In the genomic region with DNA sequence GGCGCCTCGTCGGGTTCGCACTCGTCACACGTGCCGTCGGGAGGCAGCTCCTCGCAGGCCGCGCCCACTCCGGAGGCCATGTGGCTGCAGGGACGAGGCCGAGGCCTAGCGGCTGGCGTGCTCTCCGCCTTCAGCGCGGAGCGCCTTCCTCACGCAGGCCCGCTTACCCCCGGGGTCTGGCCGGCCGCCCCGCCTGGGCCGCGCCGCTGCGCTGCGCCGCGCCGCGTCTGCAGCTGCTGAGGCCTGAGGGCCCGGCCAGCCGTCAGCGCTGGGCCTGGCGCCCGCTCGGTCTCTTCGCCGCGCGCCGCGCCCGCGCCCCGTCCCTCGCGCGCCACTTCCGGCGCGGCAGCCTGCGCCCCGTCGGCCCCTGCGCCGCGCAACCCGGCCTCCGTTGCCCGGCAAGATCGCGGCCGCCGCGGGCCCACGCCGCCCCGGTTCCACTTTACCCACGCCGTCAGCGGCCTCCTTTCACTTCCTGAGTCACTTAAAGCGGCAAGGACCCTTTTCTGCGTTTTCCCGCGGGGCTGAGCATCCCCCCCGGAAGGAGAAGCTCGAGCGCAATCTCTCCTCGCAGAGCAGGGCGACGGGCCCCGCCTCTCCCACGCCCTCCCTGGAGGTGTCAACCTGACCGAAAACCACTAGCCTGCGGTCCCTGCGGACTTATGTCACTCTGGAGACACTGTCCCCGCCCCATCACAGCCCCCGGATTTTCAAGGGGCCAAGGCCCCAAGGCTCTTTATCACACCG, we compare ENCODE assay signal across 8 mouse cellular contexts. TPM values are rescaled to one million over a fixed set of nuclear protein-coding genes. Genes with fewer than 3 reads are reported as not detected.
A peak's percentile ranks its signal among the peaks of the same experiment; 100 is the strongest.
DNase-seq lines count a peak whose midpoint lies in the region; ATAC-seq and TF ChIP-seq lines count a peak whose summit lies in the region.

No protein-coding gene starts in this region.

- peak overlapping the region; percentile 68 for H3K27ac ChIP-seq in bone marrow, adult 2 months (ENCODE audit: control insufficient read depth, insufficient read depth, low read depth, low read length, poor library complexity)
- peak overlapping the region; percentile 97 for H3K27ac ChIP-seq in embryonic facial prominence, embryonic 14.5 days (replicated peaks; ENCODE audit: low read depth, low read length)
- peak overlapping the region; percentile 95 for H3K27ac ChIP-seq in limb, embryonic 13.5 days
- peak overlapping the region; percentile 96 for H3K27ac ChIP-seq in midbrain, embryonic 15.5 days

- H3K36me3 ChIP-seq in embryonic facial prominence, embryonic 14.5 days (ENCODE audit: control insufficient read depth, insufficient read depth, low read length), result no peaks in the 10 kb centered on the region
- H3K36me3 ChIP-seq in limb, embryonic 13.5 days, result no peaks in the 10 kb centered on the region
- no peaks in the 10 kb centered on the region for H3K36me3 ChIP-seq in midbrain, embryonic 15.5 days (replicated peaks)

- TF ChIP-seq POLR2A in bone marrow, adult 2 months (IDR thresholded peaks at IDR 0.05; ENCODE audit: borderline replicate concordance, control insufficient read depth, low read depth, low read length), result peak; percentile 69; the same call in 1 of the 2 replicates

- ATAC-seq in embryonic facial prominence, embryonic 14.5 days (ENCODE audit: low read depth), result peak; percentile 92
- peak; percentile 88 for ATAC-seq in limb, embryonic 13.5 days (ENCODE audit: low FRiP score, low read depth)
- ATAC-seq in midbrain, embryonic 15.5 days (replicated peaks), result peak; percentile 96

- WGBS in bone marrow, adult 2 months, result 4% methylated on average over 94 of the region's 94 CpGs
- WGBS in embryonic facial prominence, embryonic 14.5 days, result 0% methylated on average over 27 of the region's 94 CpGs
- under 1% methylated on average over 86 of the region's 94 CpGs for WGBS in limb, embryonic 13.5 days
- under 1% methylated on average over 71 of the region's 94 CpGs for WGBS in midbrain, embryonic 15.5 days

- no peak for TF ChIP-seq CTCF in bone marrow, adult 2 months (IDR thresholded peaks at IDR 0.05; ENCODE audit: control insufficient read depth, insufficient read depth, low read length)

- DNase-seq in 416B (ENCODE audit: low read depth), result peak; percentile 90
- peak; percentile 93 for DNase-seq in embryonic facial prominence, embryonic 14.5 days (ENCODE audit: low spot score)
- peak; percentile 85 for DNase-seq in heart, adult 8-10 months (ENCODE audit: low spot score)
- peak; percentile 92 for DNase-seq in kidney, adult 9 months
- peak; percentile 83 to 84 for DNase-seq in spleen, adult 18-20 months

- H3K4me2 ChIP-seq in embryonic facial prominence, embryonic 14.5 days (ENCODE audit: low read depth, low read length), result peak overlapping the region; percentile 90
- H3K4me2 ChIP-seq in limb, embryonic 13.5 days (replicated peaks), result peak overlapping the region; percentile 89
- H3K4me2 ChIP-seq in midbrain, embryonic 15.5 days, result peak overlapping the region; percentile 74

- H3K4me1 ChIP-seq in bone marrow, adult 2 months (ENCODE audit: control insufficient read depth, insufficient read depth, low read length), result peaks cover 4% of the 10 kb centered on the region; the same call in 1 of the 2 replicates
- H3K4me1 ChIP-seq in embryonic facial prominence, embryonic 14.5 days (ENCODE audit: control insufficient read depth, insufficient read depth, low read length), result peaks cover 17% of the 10 kb centered on the region
- H3K4me1 ChIP-seq in limb, embryonic 13.5 days, result peaks cover 16% of the 10 kb centered on the region
- H3K4me1 ChIP-seq in midbrain, embryonic 15.5 days, result peaks cover 23% of the 10 kb centered on the region

- H3K4me3 ChIP-seq in bone marrow, adult 2 months (replicated peaks; ENCODE audit: control insufficient read depth, low read depth, low read length), result peak overlapping the region; percentile 45
- H3K4me3 ChIP-seq in embryonic facial prominence, embryonic 14.5 days (ENCODE audit: low read depth, low read length), result peak overlapping the region; percentile 75
- H3K4me3 ChIP-seq in limb, embryonic 13.5 days, result peak overlapping the region; percentile 75
- peak overlapping the region; percentile 72 for H3K4me3 ChIP-seq in midbrain, embryonic 15.5 days

- H3K27me3 ChIP-seq in embryonic facial prominence, embryonic 14.5 days (replicated peaks; ENCODE audit: control insufficient read depth, insufficient read depth, low read length), result no peaks in the 10 kb centered on the region
- H3K27me3 ChIP-seq in limb, embryonic 13.5 days, result no peaks in the 10 kb centered on the region
- H3K27me3 ChIP-seq in midbrain, embryonic 15.5 days (replicated peaks), result no peaks in the 10 kb centered on the region; the same call in 1 of the 2 replicates

- peak overlapping the region; percentile 93 for H3K9ac ChIP-seq in embryonic facial prominence, embryonic 14.5 days (ENCODE audit: low read depth, low read length)
- H3K9ac ChIP-seq in limb, embryonic 13.5 days, result peak overlapping the region; percentile 92
- peak overlapping the region; percentile 63 for H3K9ac ChIP-seq in midbrain, embryonic 15.5 days

- H3K9me3 ChIP-seq in embryonic facial prominence, embryonic 14.5 days (ENCODE audit: control insufficient read depth, low read length), result no peaks in the 10 kb centered on the region
- H3K9me3 ChIP-seq in limb, embryonic 13.5 days, result no peaks in the 10 kb centered on the region
- H3K9me3 ChIP-seq in midbrain, embryonic 15.5 days, result no peaks in the 10 kb centered on the region

RNA-seq across cellular contexts. Expression of a gene that starts 6.8 kb away (rescaled TPM):
- 24.1 and 32.6 TPM in 2 replicates for polyA plus RNA-seq in bone marrow, adult 2 months (2011; ENCODE audit: insufficient read depth, insufficient read length, low replicate concordance, missing spikeins)
- polyA plus RNA-seq in embryonic facial prominence, embryonic 14.5 days (2014; fragmentation: Nextera tagmentation; extraction: Ambion mirVana), result 32.1 and 34.5 TPM in 2 replicates
- total RNA-seq in heart, adult 8-10 months (2022), result 10 to 100 TPM; 25.6 to 29.4 (median 27.3) TPM
- polyA plus RNA-seq in limb, embryonic 13.5 days (2015; fragmentation: Nextera tagmentation; extraction: Ambion mirVana), result 34.5 and 36.5 TPM in 2 replicates
- polyA plus RNA-seq in midbrain, embryonic 15.5 days (2015; fragmentation: Nextera tagmentation; extraction: Ambion mirVana), result 69.4 and 70.8 TPM in 2 replicates

RNA-seq across cellular contexts. Expression of a gene that starts 51.5 kb away (rescaled TPM):
- polyA plus RNA-seq in bone marrow, adult 2 months (2011; ENCODE audit: insufficient read depth, insufficient read length, low replicate concordance, missing spikeins), result 1.1 TPM in 1 of 2 replicates, not detected in the other
- polyA plus RNA-seq in embryonic facial prominence, embryonic 14.5 days (2014; fragmentation: Nextera tagmentation; extraction: Ambion mirVana), result 11.8 and 14.9 TPM in 2 replicates
- under 1 TPM; 0.25 to 0.63 (median 0.51) TPM for total RNA-seq in heart, adult 8-10 months (2022)
- polyA plus RNA-seq in limb, embryonic 13.5 days (2015; fragmentation: Nextera tagmentation; extraction: Ambion mirVana), result 22.6 and 25.7 TPM in 2 replicates
- polyA plus RNA-seq in midbrain, embryonic 15.5 days (2015; fragmentation: Nextera tagmentation; extraction: Ambion mirVana), result 35.5 and 37.9 TPM in 2 replicates

Comparison
In these comparisons a context has a peak if more than half of its experiments do, and no peak if none do; other contexts are left out.
1. Peak in every context shown above with its lines: DNase-seq, ATAC-seq, H3K4me3 ChIP-seq and H3K27ac ChIP-seq.